Mouse (Mus musculus): ENCODE results near the gene Jaml.

- TF ChIP-seq EP300 (IDR thresholded peaks at IDR 0.05; ENCODE audit: low read depth) (no peak), CTCF (IDR thresholded peaks at IDR 0.05; ENCODE audit: low read depth) (no peak)
Measured at GRCm38 (mm10) chr9:45118552-45118951, 39.6 kb downstream of the Jaml start.

Measured in liver, postnatal 0 days (tissue).